Mouse (Mus musculus) ES-E14 (cell line): ENCODE results near the gene Spag8.

ENCODE experiments used
- CHD2 ChIP-seq: IDR thresholded peaks from 2 replicates; pipeline ENCODE4 v1.6.1; 2014; ENCODE audit warnings: mild to moderate bottlenecking, low read depth, low read length, inconsistent platforms
- HCFC1 ChIP-seq: IDR thresholded peaks from 2 replicates; pipeline ENCODE4 v1.6.1; 2012; ENCODE audit warnings: low read length, inconsistent platforms, borderline replicate concordance; ENCODE audit not compliant: insufficient read depth
- MAFK ChIP-seq: IDR thresholded peaks from 2 replicates; pipeline ENCODE4 v1.6.1; 2014; ENCODE audit warnings: mild to moderate bottlenecking, low read depth, low read length, inconsistent platforms; ENCODE audit not compliant: insufficient read depth
- ZC3H11A ChIP-seq: IDR thresholded peaks from 2 replicates; pipeline ENCODE4 v1.6.1; 2012; ENCODE audit warnings: low read depth, mild to moderate bottlenecking, inconsistent platforms, low read length, borderline replicate concordance

DNA sequence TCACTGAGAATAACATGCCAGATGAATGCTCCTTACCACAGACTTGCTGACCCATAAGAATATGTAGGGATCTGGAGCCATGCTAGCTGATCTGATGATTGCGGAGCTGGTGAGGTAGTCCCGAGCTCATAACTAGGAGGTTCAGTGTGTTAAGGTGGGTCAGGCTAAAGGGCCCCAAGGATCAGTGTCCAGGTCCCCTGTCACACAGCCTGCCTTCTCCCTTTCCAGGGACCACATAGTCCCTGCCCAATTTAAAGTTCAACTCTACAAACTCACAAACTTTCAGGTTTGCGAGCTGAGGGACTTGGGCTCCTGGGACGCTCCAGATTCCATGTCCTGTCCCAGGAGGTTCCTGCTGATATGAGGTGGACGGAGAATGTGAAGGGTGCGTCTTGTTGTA lies 47.3 kb upstream of the Spag8 start, which contains the start of gene Olfr70:
- TF ChIP-seq HCFC1, result no peak
- no peak for TF ChIP-seq ZC3H11A
- no peak for TF ChIP-seq CHD2
- no peak for TF ChIP-seq MAFK
